Mouse (Mus musculus) MEL (cell line): ENCODE data around the gene Cntnap2. TPM values are rescaled to one million over a fixed set of nuclear protein-coding genes. Genes with fewer than 3 reads are reported as not detected.

Experiments
- DNase-seq: peaks from one replicate; pipeline ENCODE4 v3.0.0; 2011; ENCODE audit warnings: low read depth, low spot score
- H3K27ac ChIP-seq: 2 replicates; pipeline ENCODE4 v1.5.1; 2012; ENCODE audit warnings: low read depth, mild to moderate bottlenecking, control low read depth, low read length, moderate library complexity; ENCODE audit not compliant: control insufficient read depth
- H3K27me3 ChIP-seq, 2 experiments: fragments of 150-350 bp in 1 of 2; sonication (generic) in 1 of 2; 2 replicates each; pipeline ENCODE4 v1.6.1; 2012; ENCODE audit warnings: low read length in 2 of 2, mild to moderate bottlenecking in 2 of 2, improper control_type of control experiment in 1 of 2, moderate library complexity in 1 of 2; ENCODE audit not compliant: insufficient read depth in 2 of 2, control insufficient read depth in 1 of 2
- H3K36me3 ChIP-seq, 2 experiments: 2 replicates each; pipeline ENCODE4 v1.6.1; 2012 to 2014; ENCODE audit warnings: low read length in 2 of 2, improper control_type of control experiment in 1 of 2, inconsistent platforms in 1 of 2, mild to moderate bottlenecking in 1 of 2; ENCODE audit not compliant: insufficient read depth in 2 of 2, control insufficient read depth in 1 of 2
- H3K4me1 ChIP-seq, 2 experiments: fragments of 150-350 bp in 1 of 2; sonication (generic) in 1 of 2; 2 replicates each; pipeline ENCODE4 v1.6.1; 2012; ENCODE audit warnings: low read length in 2 of 2, improper control_type of control experiment in 1 of 2, mild to moderate bottlenecking in 1 of 2; ENCODE audit not compliant: insufficient read depth in 2 of 2, control insufficient read depth in 1 of 2
- H3K4me3 ChIP-seq, 2 experiments: fragments of 150-350 bp in 1 of 2; sonication (generic) in 1 of 2; 2 replicates each; pipeline ENCODE4 v1.5.1; 2012; ENCODE audit warnings: low read depth in 2 of 2, low read length in 2 of 2, mild to moderate bottlenecking in 2 of 2, moderate library complexity in 2 of 2, control low read depth in 1 of 2, improper control_type of control experiment in 1 of 2; ENCODE audit not compliant: control insufficient read depth in 1 of 2, insufficient read depth in 1 of 2
- H3K79me2 ChIP-seq: 2 replicates; pipeline ENCODE4 v1.6.1; 2012; ENCODE audit warnings: mild to moderate bottlenecking, low read length, moderate library complexity; ENCODE audit not compliant: control insufficient read depth, poor library complexity, insufficient read depth
- H3K9ac ChIP-seq: 2 replicates; pipeline ENCODE4 v1.6.1; 2012; ENCODE audit warnings: low read depth, mild to moderate bottlenecking, control low read depth, low read length, moderate library complexity; ENCODE audit not compliant: control insufficient read depth, poor library complexity, severe bottlenecking
- H3K9me3 ChIP-seq: fragments of 150-350 bp; sonication (generic); replicated peaks from 2 replicates; pipeline ENCODE4 v1.6.1; 2012; ENCODE audit warnings: mild to moderate bottlenecking, low read length, improper control_type of control experiment, moderate library complexity; ENCODE audit not compliant: insufficient read depth
- BHLHE40 ChIP-seq: IDR thresholded peaks from 2 replicates; pipeline ENCODE4 v1.6.1; 2012; ENCODE audit warnings: low read depth, mild to moderate bottlenecking, inconsistent platforms, low read length, improper control_type of control experiment, borderline replicate concordance
- CTCF ChIP-seq, 3 experiments: IDR thresholded peaks in 2 of 3; conservative IDR thresholded peaks in 1 of 3; 2 replicates each; pipeline ENCODE4 v1.5.1; 2011 to 2012; ENCODE audit warnings: low read length in 3 of 3, low read depth in 2 of 3, mild to moderate bottlenecking in 2 of 3, improper control_type of control experiment in 1 of 3, inconsistent platforms in 1 of 3, mixed read lengths in 1 of 3, moderate library complexity in 1 of 3; ENCODE audit not compliant: control insufficient read depth in 1 of 3, insufficient read depth in 1 of 3, poor library complexity in 1 of 3, severe bottlenecking in 1 of 3
- EP300 ChIP-seq, 2 experiments: IDR thresholded peaks; 2 replicates each; pipeline ENCODE4 v1.6.1; 2011; ENCODE audit warnings: improper control_type of control experiment in 2 of 2, low read length in 2 of 2, low read depth in 1 of 2, mild to moderate bottlenecking in 1 of 2
- ETS1 ChIP-seq: IDR thresholded peaks from 2 replicates; pipeline ENCODE4 v1.6.1; 2012; ENCODE audit warnings: low read depth, mild to moderate bottlenecking, inconsistent platforms, low read length, improper control_type of control experiment, moderate library complexity
- GABPA ChIP-seq: IDR thresholded peaks from 2 replicates; pipeline ENCODE4 v1.6.1; 2012; ENCODE audit warnings: low read depth, mild to moderate bottlenecking, inconsistent platforms, low read length, improper control_type of control experiment, moderate library complexity
- GATA1 ChIP-seq: IDR thresholded peaks from 2 replicates; pipeline ENCODE4 v1.6.1; 2011; ENCODE audit warnings: low read depth, low read length, improper control_type of control experiment
- HCFC1 ChIP-seq: IDR thresholded peaks from 2 replicates; pipeline ENCODE4 v1.6.1; 2012; ENCODE audit warnings: low read depth, mild to moderate bottlenecking, inconsistent platforms, low read length, improper control_type of control experiment, moderate library complexity
- JUND ChIP-seq: IDR thresholded peaks from 2 replicates; pipeline ENCODE4 v1.6.1; 2011; ENCODE audit warnings: low read depth, mild to moderate bottlenecking, improper control_type of control experiment, low read length
- KAT2A ChIP-seq: conservative IDR thresholded peaks from 2 replicates; pipeline ENCODE4 v1.6.1; 2012; ENCODE audit warnings: low read depth, low read length, improper control_type of control experiment, inconsistent platforms
- MAFK ChIP-seq: IDR thresholded peaks from 2 replicates; pipeline ENCODE4 v1.6.1; 2011; ENCODE audit warnings: low read depth, mild to moderate bottlenecking, low read length, improper control_type of control experiment, borderline replicate concordance
- MEF2A ChIP-seq: IDR thresholded peaks from 2 replicates; pipeline ENCODE4 v1.6.1; 2014; ENCODE audit warnings: low read depth, mild to moderate bottlenecking, inconsistent platforms, low read length, improper control_type of control experiment; ENCODE audit not compliant: poor library complexity, insufficient replicate concordance, severe bottlenecking; ENCODE audit errors: extremely low read depth
- MYB ChIP-seq: IDR thresholded peaks from 2 replicates; pipeline ENCODE4 v1.6.1; 2011; ENCODE audit warnings: mild to moderate bottlenecking, low read depth, low read length, improper control_type of control experiment
- MYC ChIP-seq: IDR thresholded peaks from 2 replicates; pipeline ENCODE4 v1.6.1; 2011; ENCODE audit warnings: low read depth, mild to moderate bottlenecking, low read length, improper control_type of control experiment, moderate library complexity
- NELFE ChIP-seq: IDR thresholded peaks from 2 replicates; pipeline ENCODE4 v1.6.1; 2011; ENCODE audit warnings: low read depth, low read length, improper control_type of control experiment
- POLR2A ChIP-seq, 2 experiments: IDR thresholded peaks; 2 replicates each; pipeline ENCODE4 v1.6.1; 2011 to 2012; ENCODE audit warnings: low read length in 2 of 2, mild to moderate bottlenecking in 2 of 2, control low read depth in 1 of 2, improper control_type of control experiment in 1 of 2, low read depth in 1 of 2, moderate library complexity in 1 of 2; ENCODE audit not compliant: control insufficient read depth in 1 of 2, insufficient read depth in 1 of 2, poor library complexity in 1 of 2
- POLR2AphosphoS2 ChIP-seq: IDR thresholded peaks from 2 replicates; pipeline ENCODE4 v1.6.1; 2011; ENCODE audit warnings: low read length, improper control_type of control experiment
- POLR2AphosphoS5 ChIP-seq: IDR thresholded peaks from 2 replicates; pipeline ENCODE4 v1.6.1; 2012; ENCODE audit warnings: low read depth, borderline replicate concordance, mild to moderate bottlenecking, inconsistent platforms, low read length, moderate library complexity, mixed read lengths
- RAD21 ChIP-seq: IDR thresholded peaks from 2 replicates; pipeline ENCODE4 v1.6.1; 2011; ENCODE audit warnings: mild to moderate bottlenecking, low read depth, low read length, improper control_type of control experiment
- TAL1 ChIP-seq: IDR thresholded peaks from 2 replicates; pipeline ENCODE4 v1.6.1; 2012; ENCODE audit warnings: mild to moderate bottlenecking, inconsistent platforms, low read length, moderate library complexity, mixed read lengths
- UBTF ChIP-seq: IDR thresholded peaks from 2 replicates; pipeline ENCODE4 v1.6.1; 2012; ENCODE audit warnings: low read depth, mild to moderate bottlenecking, inconsistent platforms, low read length, improper control_type of control experiment, moderate library complexity, borderline replicate concordance; ENCODE audit not compliant: insufficient read depth
- USF1 ChIP-seq: IDR thresholded peaks from 2 replicates; pipeline ENCODE4 v1.6.1; 2014; ENCODE audit warnings: low read depth, mild to moderate bottlenecking, inconsistent platforms, low read length, improper control_type of control experiment, moderate library complexity
- USF2 ChIP-seq, 2 experiments: IDR thresholded peaks; 2 replicates each; pipeline ENCODE4 v1.6.1; 2011 to 2012; ENCODE audit warnings: improper control_type of control experiment in 2 of 2, low read length in 2 of 2, borderline replicate concordance in 1 of 2, inconsistent platforms in 1 of 2, low read depth in 1 of 2, mild to moderate bottlenecking in 1 of 2; ENCODE audit not compliant: insufficient read depth in 1 of 2
- ZC3H11A ChIP-seq: IDR thresholded peaks from 2 replicates; pipeline ENCODE4 v1.6.1; 2012; ENCODE audit warnings: low read depth, mild to moderate bottlenecking, inconsistent platforms, low read length, improper control_type of control experiment
- polyA plus RNA-seq, 2 experiments: library from polyadenylated mRNA; stranded (reverse) in 1 of 2; unstranded in 1 of 2; fragments of >175 nt in 1 of 2; fragments of >200 nt in 1 of 2; gene quantifications; 2 replicates each; pipeline versions ENCODE4 v1.2.1 to v1.2.4; 2012; ENCODE audit warnings: low replicate concordance in 2 of 2, low read depth in 1 of 2; ENCODE audit not compliant: insufficient read length in 2 of 2, insufficient read depth in 1 of 2, missing spikeins in 1 of 2
- total RNA-seq: library from RNA; depleted of rRNA; stranded (reverse); fragments of 300-350 nt; gene quantifications from 2 replicates; pipeline ENCODE4 v1.2.3, GENCODE M21; 2012

Gene Cntnap2
- total and polyA plus RNA-seq, 3 experiments: 0.01 TPM; not detected in 2

GRCm38 (mm10) chr6:47256918-47257506 is 2197.9 kb downstream of the Cntnap2 start:
- Histone ChIP-seq H3K9ac (no peak overlapping the region), H3K27me3 (peaks cover 0 to 1% of the 10 kb centered on the region in 2 experiments; a peak in 1 of 4 replicates), H3K4me3 (no peak overlapping the region), H3K79me2 (no peaks in the 10 kb centered on the region), H3K4me1 (no peaks in the 10 kb centered on the region), H3K27ac (no peak overlapping the region), H3K9me3 (no peaks in the 10 kb centered on the region), H3K36me3 (no peaks in the 10 kb centered on the region)
- DNase-seq: no peak
- no peak for TF ChIP-seq KAT2A
- TF ChIP-seq MAFK: no peak
- no peak for TF ChIP-seq USF1
- TF ChIP-seq MYC: no peak
- TF ChIP-seq POLR2AphosphoS2: no peak
- no peak for TF ChIP-seq POLR2A (IDR thresholded peaks at IDR 0.05; ENCODE audit: control insufficient read depth in 1 of 2, insufficient read depth in 1 of 2, low read depth in 1 of 2, low read length in 2 of 2, poor library complexity in 1 of 2)
- no peak for TF ChIP-seq MEF2A
- no peak for TF ChIP-seq GABPA
- no peak for TF ChIP-seq ETS1
- no peak for TF ChIP-seq TAL1
- no peak for TF ChIP-seq CTCF (IDR thresholded peaks at IDR 0.05 in 2 of 3, conservative IDR thresholded peaks at IDR 0.05 in 1 of 3; ENCODE audit: control insufficient read depth in 1 of 3, insufficient read depth in 1 of 3, low read depth in 2 of 3, low read length in 3 of 3, poor library complexity in 1 of 3, severe bottlenecking in 1 of 3)
- no peak for TF ChIP-seq USF2 (IDR thresholded peaks at IDR 0.05; ENCODE audit: borderline replicate concordance in 1 of 2, insufficient read depth in 1 of 2, low read depth in 1 of 2, low read length in 2 of 2)
- TF ChIP-seq POLR2AphosphoS5: no peak
- no peak for TF ChIP-seq UBTF
- no peak for TF ChIP-seq HCFC1
- no peak for TF ChIP-seq GATA1
- TF ChIP-seq BHLHE40: no peak

- H3K79me2 ChIP-seq: no peaks in the 10 kb centered on the region
- no peaks in the 10 kb centered on the region for H3K9me3 ChIP-seq
- DNase-seq: no peak
- H3K27me3 ChIP-seq: peaks cover 0 to 1% of the 10 kb centered on the region in 2 experiments; a peak in 1 of 4 replicates
- H3K27ac ChIP-seq: no peak overlapping the region
- no peak overlapping the region for H3K4me3 ChIP-seq
- TF ChIP-seq MEF2A: no peak
- TF ChIP-seq ZC3H11A: no peak
- no peak for TF ChIP-seq JUND
- TF ChIP-seq RAD21: no peak
- TF ChIP-seq CTCF (IDR thresholded peaks at IDR 0.05 in 2 of 3, conservative IDR thresholded peaks at IDR 0.05 in 1 of 3; ENCODE audit: control insufficient read depth in 1 of 3, insufficient read depth in 1 of 3, low read depth in 2 of 3, low read length in 3 of 3, poor library complexity in 1 of 3, severe bottlenecking in 1 of 3): no peak
- TF ChIP-seq POLR2AphosphoS2: no peak
- TF ChIP-seq MYB: no peak
- TF ChIP-seq EP300 (IDR thresholded peaks at IDR 0.05; ENCODE audit: low read depth in 1 of 2, low read length in 2 of 2): no peak
- TF ChIP-seq NELFE: no peak
- TF ChIP-seq, all 39 proteins: peak for 0
- H3K9ac ChIP-seq: no peak overlapping the region
- H3K4me1 ChIP-seq: no peaks in the 10 kb centered on the region
- H3K36me3 ChIP-seq: no peaks in the 10 kb centered on the region
Measured at GRCm38 (mm10) chr6:47259626-47260114, 2200.5 kb downstream of the Cntnap2 start.
